Mouse (Mus musculus) heart, adult 2 months (tissue): ENCODE measurements around the gene Otud7b. TPM values are rescaled to one million over a fixed set of nuclear protein-coding genes. Genes with fewer than 3 reads are reported as not detected.

Source experiments
- DNase-seq, 2 experiments: peaks; one replicate each; pipeline ENCODE4 v3.0.0; 2021
- H3K27ac ChIP-seq: fragments of 200-600 bp; 2 replicates; pipeline ENCODE4 v1.8.1; 2022
- H3K27me3 ChIP-seq: fragments of 200-500 bp; 2 replicates; pipeline ENCODE4 v1.6.1; 2012; ENCODE audit warnings: mild to moderate bottlenecking, low read length, inconsistent platforms, mixed read lengths; ENCODE audit not compliant: control insufficient read depth, insufficient read depth
- H3K36me3 ChIP-seq: fragments of 200-500 bp; 2 replicates; pipeline ENCODE4 v1.6.1; 2012; ENCODE audit warnings: low read length, inconsistent platforms; ENCODE audit not compliant: control insufficient read depth, insufficient read depth
- H3K4me1 ChIP-seq: fragments of 200-500 bp; 2 replicates; pipeline ENCODE4 v1.6.1; 2011; ENCODE audit warnings: low read length; ENCODE audit not compliant: control insufficient read depth, insufficient read depth
- H3K4me3 ChIP-seq: fragments of 200-600 bp; 2 replicates; pipeline ENCODE4 v1.8.1; 2022
- H3K79me2 ChIP-seq: fragments of 200-500 bp; replicated peaks from 2 replicates; pipeline ENCODE4 v1.6.1; 2012; ENCODE audit warnings: mild to moderate bottlenecking, inconsistent platforms, low read length, moderate library complexity, mixed read lengths; ENCODE audit not compliant: control insufficient read depth, insufficient read depth
- H3K9ac ChIP-seq: fragments of 200-500 bp; 2 replicates; pipeline ENCODE4 v1.6.1; 2012; ENCODE audit warnings: low read depth, mild to moderate bottlenecking, control low read depth, inconsistent platforms, low read length, mixed read lengths
- CTCF ChIP-seq: fragments of 200-600 bp; IDR thresholded peaks from 2 replicates; pipeline ENCODE4 v1.8.1; 2022; ENCODE audit warnings: antibody characterized with exemption, mild to moderate bottlenecking, moderate library complexity
- EP300 ChIP-seq: fragments of 200-500 bp; IDR thresholded peaks from 2 replicates; pipeline ENCODE4 v1.6.1; 2011; ENCODE audit warnings: low read depth, low read length, control low read depth; ENCODE audit not compliant: insufficient read depth
- POLR2A ChIP-seq: fragments of 200-500 bp; IDR thresholded peaks from 2 replicates; pipeline ENCODE4 v1.6.1; 2011; ENCODE audit warnings: mild to moderate bottlenecking, low read depth, low read length, control low read depth; ENCODE audit not compliant: insufficient read depth
- WGBS: fragments of 180-500 bp; shearing (Covaris S2); methylation state at CpG from one replicate; pipeline ENCODE4 v1.1.7; 2018; 5-methylcytosine and 5-hydroxymethylcytosine counted together
- intact Hi-C: fragments of 180-260 bp; cut with DNase I; formaldehyde crosslinking; loops from one replicate; pipeline ENCODE4 v1.15.1; 2025
- polyA plus RNA-seq: library from polyadenylated mRNA; depleted of rRNA; stranded (reverse); fragments of >200 nt; gene quantifications from 2 replicates; pipeline ENCODE4 v1.2.3, GENCODE M21; 2012
- total RNA-seq, 2 experiments: library from RNA; stranded (reverse); gene quantifications; 2 replicates each; pipeline ENCODE4 v1.2.3; 2021

Gene Otud7b
- total and polyA plus RNA-seq, 3 experiments: 10.9 to 57.4 (median 46.0) TPM

DNA sequence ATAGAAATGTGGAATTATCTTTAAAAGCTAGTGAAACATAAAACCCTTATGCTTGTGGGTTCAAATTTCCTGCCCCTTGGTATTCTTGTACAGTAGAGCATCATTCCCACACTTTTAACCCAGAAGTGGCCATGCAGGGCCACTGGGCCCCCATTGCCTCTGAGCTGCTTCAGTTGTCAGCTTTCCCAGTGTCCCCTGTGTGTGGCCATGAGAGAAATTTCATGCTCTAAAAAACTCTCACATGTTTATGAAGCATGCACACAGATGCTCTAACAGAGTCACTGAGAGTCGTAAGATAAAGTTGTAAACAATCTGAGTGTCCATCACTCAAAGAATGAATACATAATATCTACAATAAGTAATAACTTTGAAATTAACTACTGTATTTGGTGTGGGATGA lies 44.2 kb upstream of the Otud7b start:
- intact Hi-C loops: no loop called here
- WGBS: 78% methylated on average over 1 of the region's 1 CpGs

GRCm38 (mm10) chr3:96063299-96063698 lies 41.0 kb upstream of the Otud7b start:
- DNase-seq: no peak
- peaks cover 3% of the 10 kb centered on the region; the same call in 1 of the 2 replicates for H3K4me1 ChIP-seq
- intact Hi-C loops: no loop called here
- TF ChIP-seq EP300: no peak
- TF ChIP-seq POLR2A: no peak
- no peak for TF ChIP-seq CTCF
- no peak overlapping the region for H3K9ac ChIP-seq
- 68% methylated on average over 2 of the region's 2 CpGs for WGBS
- H3K4me3 ChIP-seq: no peak overlapping the region
- H3K27ac ChIP-seq: no peak overlapping the region
- H3K36me3 ChIP-seq: 0 out of 2 replicates have a peak, but pooled peaks cover 2% of the 10 kb centered on the region
- H3K79me2 ChIP-seq: no peaks in the 10 kb centered on the region
- H3K27me3 ChIP-seq: no peaks in the 10 kb centered on the region

More for the DNA sequence above, 44.2 kb upstream of the Otud7b start:
- TF ChIP-seq EP300 (no peak), CTCF (no peak), POLR2A (no peak)
- Histone ChIP-seq H3K4me1 (no peaks in the 10 kb centered on the region), H3K27me3 (no peaks in the 10 kb centered on the region), H3K27ac (no peak overlapping the region), H3K9ac (no peak overlapping the region), H3K36me3 (0 out of 2 replicates have a peak, but pooled peaks cover 2% of the 10 kb centered on the region), H3K79me2 (no peaks in the 10 kb centered on the region), H3K4me3 (no peak overlapping the region)
- no peak for DNase-seq

- Histone ChIP-seq H3K4me1 (peaks cover 3% of the 10 kb centered on the region; the same call in 1 of the 2 replicates), H3K79me2 (no peaks in the 10 kb centered on the region), H3K4me3 (no peak overlapping the region), H3K36me3 (no peaks in the 10 kb centered on the region), H3K27me3 (no peaks in the 10 kb centered on the region), H3K9ac (no peak overlapping the region), H3K27ac (no peak overlapping the region)
- TF ChIP-seq POLR2A: no peak
- no peak for TF ChIP-seq CTCF
- no peak for TF ChIP-seq EP300
- WGBS: 84% methylated on average over 3 of the region's 3 CpGs
- intact Hi-C loops: no loop called here
- DNase-seq: no peak
Observed at GRCm38 (mm10) chr3:96064217-96064616, 40.1 kb upstream of the Otud7b start.

DNA sequence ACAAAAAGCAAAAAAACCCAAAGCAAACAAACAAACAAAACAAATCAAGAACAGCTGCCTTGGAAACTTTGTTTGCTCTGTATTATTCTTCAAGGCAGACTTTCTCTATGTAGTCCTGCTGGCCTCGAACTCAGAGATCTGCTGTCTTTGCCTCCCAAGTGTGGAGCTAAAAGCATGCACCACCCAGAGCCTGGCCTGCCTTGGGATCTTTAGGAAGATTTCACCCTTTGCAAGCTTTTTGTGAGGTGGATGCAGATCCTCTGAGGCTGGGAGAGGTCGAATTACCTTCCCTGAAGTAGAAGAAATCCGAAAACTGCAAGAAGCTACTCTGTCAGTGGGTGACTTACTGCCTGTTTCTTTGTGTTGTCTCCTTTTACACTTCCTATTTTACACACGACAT lies 39.2 kb upstream of the Otud7b start:
- no peak for TF ChIP-seq POLR2A
- TF ChIP-seq CTCF: no peak
- no peak for TF ChIP-seq EP300
- intact Hi-C loops: loop anchor here (5.0 kb wide), 2 partner anchors 152 to 167 kb away; partner anchors contain the start of genes Bola1 and Hist2h2ab
- DNase-seq: no peak
- Histone ChIP-seq H3K36me3 (no peaks in the 10 kb centered on the region), H3K27ac (peak overlapping the region; percentile 70), H3K9ac (no peak overlapping the region), H3K4me1 (peaks cover 3% of the 10 kb centered on the region; the same call in 1 of the 2 replicates), H3K27me3 (no peaks in the 10 kb centered on the region), H3K79me2 (no peaks in the 10 kb centered on the region), H3K4me3 (no peak overlapping the region)
- WGBS: 40% methylated on average over 4 of the region's 4 CpGs

- WGBS: 15% methylated on average over 20 of the region's 20 CpGs
- TF ChIP-seq POLR2A: 0 out of 2 replicates have a peak, but pooled peaks have one; percentile 17
- no peak for TF ChIP-seq EP300
- TF ChIP-seq CTCF: peak; percentile 67
- Histone ChIP-seq H3K4me3 (peak overlapping the region; percentile 22), H3K9ac (no peak overlapping the region), H3K79me2 (no peaks in the 10 kb centered on the region), H3K36me3 (no peaks in the 10 kb centered on the region), H3K27ac (peak overlapping the region; percentile 70), H3K27me3 (no peaks in the 10 kb centered on the region), H3K4me1 (peaks cover 3% of the 10 kb centered on the region; the same call in 1 of the 2 replicates)
- intact Hi-C loops: loop anchor here (2.0 to 5.0 kb wide), 3 partner anchors 83 to 166 kb away; partner anchors contain the start of genes Bola1 and Hist2h2ab
- peak; percentile 42 to 44 for DNase-seq
Observed at GRCm38 (mm10) chr3:96065754-96066375, 38.5 kb upstream of the Otud7b start.

DNA sequence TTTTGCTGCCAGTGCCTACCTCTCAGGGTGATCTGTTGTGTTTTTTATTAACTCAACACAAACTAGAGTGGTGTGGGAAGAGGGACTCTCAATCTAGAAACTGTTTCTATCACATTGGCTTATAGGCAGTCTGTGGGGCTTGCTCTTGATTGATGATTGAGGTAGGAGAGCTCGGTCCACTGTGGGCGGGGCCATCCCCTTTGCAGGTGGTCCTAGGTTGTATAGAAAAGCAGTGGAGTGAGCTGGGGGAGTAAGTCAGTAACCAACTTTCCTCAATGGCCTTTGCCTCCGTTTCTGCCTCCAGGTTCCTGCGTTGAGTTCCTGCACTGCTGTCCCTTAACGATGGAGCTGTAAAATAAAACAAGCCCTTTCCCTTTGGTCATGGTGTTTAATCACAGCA lies 37.6 kb upstream of the Otud7b start:
- no peak for TF ChIP-seq CTCF
- TF ChIP-seq EP300: no peak
- no peak for TF ChIP-seq POLR2A
- no peaks in the 10 kb centered on the region for H3K36me3 ChIP-seq
- H3K4me1 ChIP-seq: peaks cover 3% of the 10 kb centered on the region; the same call in 1 of the 2 replicates
- no peak for DNase-seq
- H3K9ac ChIP-seq: no peak overlapping the region
- no peak overlapping the region for H3K27ac ChIP-seq
- no peaks in the 10 kb centered on the region for H3K79me2 ChIP-seq
- no peaks in the 10 kb centered on the region for H3K27me3 ChIP-seq
- intact Hi-C loops: loop anchor here (2.0 to 5.0 kb wide), 3 partner anchors 82 to 166 kb away; partner anchors contain the start of genes Bola1 and Hist2h2ab
- 90% methylated on average over 5 of the region's 5 CpGs for WGBS
- no peak overlapping the region for H3K4me3 ChIP-seq
